Mouse (Mus musculus) megakaryocyte progenitor cell, adult 5-6 weeks (primary cell): ENCODE results near the gene Oprm1. TPM values are rescaled to one million over a fixed set of nuclear protein-coding genes. Genes with fewer than 3 reads are reported as not detected.
"Not testable (repeated sequence)": the region's sequence is repeated elsewhere in the genome, so short reads cannot be mapped to it uniquely, and the experiment has no call there.

ENCODE experiments used
- ATAC-seq: replicated peaks from 2 replicates; pipeline ENCODE4 v1.8.0; 2016; ENCODE audit warnings: mild to moderate bottlenecking, moderate TSS enrichment, inconsistent platforms; ENCODE audit not compliant: poor library complexity
- total RNA-seq, 2 experiments: library from RNA; stranded (forward) in 1 of 2; stranded (reverse) in 1 of 2; fragments of 157-497, 149-512 nt in 1 of 2; fragments of 200-1000 nt in 1 of 2; gene quantifications; 2 replicates each; pipeline versions ENCODE4 v1.2.3 to v1.2.4; 2015 to 2017

Oprm1 gene
- total RNA-seq (2015), result not detected in 2 replicates
- not detected in 2 replicates for total RNA-seq (2017)

GRCm38 (mm10) chr10:6758206-6758605 lies at the start of gene Oprm1:
TSS of gene Oprm1 (plus strand) at chr10:6758506.
- no peak for ATAC-seq

- ATAC-seq, result peak; percentile 93
Measured at GRCm38 (mm10) chr10:6717181-6717948, 40.9 kb upstream of the Oprm1 start.

- no peak for ATAC-seq
Measured at GRCm38 (mm10) chr10:6723765-6724164, 34.5 kb upstream of the Oprm1 start.

- no peak for ATAC-seq
Measured at GRCm38 (mm10) chr10:6728469-6728868, 29.8 kb upstream of the Oprm1 start.

- ATAC-seq, result peak; percentile 97
Measured at GRCm38 (mm10) chr10:6753375-6753774, 4.9 kb upstream of the Oprm1 start.

- ATAC-seq, result no peak
Measured at GRCm38 (mm10) chr10:6761287-6761811, 3.0 kb downstream of the Oprm1 start, which contains the start of gene Gm10945. TSS of gene Gm10945 (minus strand) at chr10:6761761.

GRCm38 (mm10) chr10:6788517-6789237 lies 30.4 kb downstream of the Oprm1 start:
- peak; percentile 68 for ATAC-seq

GRCm38 (mm10) chr10:6790226-6790625 lies 31.9 kb downstream of the Oprm1 start:
- no peak for ATAC-seq

GRCm38 (mm10) chr10:6820626-6821025 lies 62.3 kb downstream of the Oprm1 start:
- no peak for ATAC-seq

- ATAC-seq, result no peak
Measured at GRCm38 (mm10) chr10:6842225-6842624, 83.9 kb downstream of the Oprm1 start.

GRCm38 (mm10) chr10:6846283-6846682 lies 88.0 kb downstream of the Oprm1 start:
- ATAC-seq, result no peak

GRCm38 (mm10) chr10:6848162-6848754 lies 90.0 kb downstream of the Oprm1 start:
- no peak for ATAC-seq

GRCm38 (mm10) chr10:6848834-6849233 lies 90.5 kb downstream of the Oprm1 start:
- no peak for ATAC-seq

- ATAC-seq, result no peak
Measured at GRCm38 (mm10) chr10:6855812-6856211, 97.5 kb downstream of the Oprm1 start.

GRCm38 (mm10) chr10:6871418-6872072 lies 113.2 kb downstream of the Oprm1 start:
- ATAC-seq, result no peak

- ATAC-seq, result peak; percentile 58
Measured at GRCm38 (mm10) chr10:6873917-6874316, 115.6 kb downstream of the Oprm1 start.

- ATAC-seq, result no peak
Measured at GRCm38 (mm10) chr10:6878276-6878881, 120.1 kb downstream of the Oprm1 start.

- not testable (repeated sequence) for ATAC-seq
Measured at GRCm38 (mm10) chr10:6882041-6882440, 123.7 kb downstream of the Oprm1 start.

- ATAC-seq, result peak; percentile 58
Measured at GRCm38 (mm10) chr10:6885460-6885859, 127.2 kb downstream of the Oprm1 start.

GRCm38 (mm10) chr10:6889640-6890245 lies 131.4 kb downstream of the Oprm1 start:
- no peak for ATAC-seq
